Mouse (Mus musculus) myocyte (in vitro differentiated cells): Measurements from ENCODE around the gene Slc35b2. TPM values are rescaled to one million over a fixed set of nuclear protein-coding genes. Genes with fewer than 3 reads are reported as not detected.
A peak's percentile ranks its signal among the peaks of the same experiment; 100 is the strongest.

ENCODE experiments used
- H3K27me3 ChIP-seq: one replicate; pipeline ENCODE4 v1.6.1; 2011; ENCODE audit not compliant: control insufficient read depth, insufficient read depth, insufficient read length
- H3K36me3 ChIP-seq: one replicate; pipeline ENCODE4 v1.6.1; 2011; ENCODE audit not compliant: control insufficient read depth, insufficient read depth
- H3K4me2 ChIP-seq: one replicate; pipeline ENCODE4 v1.6.1; 2011; ENCODE audit warnings: low read depth, control low read depth
- H3K4me3 ChIP-seq: one replicate; pipeline ENCODE4 v1.5.1; 2011; ENCODE audit warnings: mild to moderate bottlenecking, control low read depth, moderate library complexity
- H3K79me2 ChIP-seq: one replicate; pipeline ENCODE4 v1.6.1; 2011; ENCODE audit not compliant: control insufficient read depth, insufficient read depth
- H3ac ChIP-seq: one replicate; pipeline ENCODE4 v1.6.1; 2011; ENCODE audit not compliant: control insufficient read depth, insufficient read length
- CEBPB ChIP-seq: IDR thresholded peaks from 2 replicates; pipeline ENCODE4 v1.6.1; 2011; ENCODE audit warnings: mild to moderate bottlenecking, moderate library complexity; ENCODE audit not compliant: poor library complexity, insufficient read depth, severe bottlenecking
- E2F4 ChIP-seq: IDR thresholded peaks from one replicate; pipeline ENCODE4 v1.6.1; 2011; ENCODE audit warnings: mild to moderate bottlenecking, control low read depth, moderate library complexity; ENCODE audit not compliant: insufficient read depth
- MAX ChIP-seq: IDR thresholded peaks from one replicate; pipeline ENCODE4 v1.6.1; 2011; ENCODE audit warnings: low read depth, mild to moderate bottlenecking, control low read depth
- MYOD1 ChIP-seq, 3 experiments: IDR thresholded peaks; one replicate each; pipeline ENCODE4 v1.6.1; 2011; ENCODE audit warnings: control low read depth in 2 of 3, low read depth in 2 of 3, mild to moderate bottlenecking in 2 of 3, moderate library complexity in 1 of 3; ENCODE audit not compliant: insufficient read length in 2 of 3, control insufficient read depth in 1 of 3
- MYOG ChIP-seq, 3 experiments: IDR thresholded peaks; one replicate each; pipeline ENCODE4 v1.6.1; 2011; ENCODE audit warnings: control low read depth in 2 of 3, low read depth in 2 of 3, mild to moderate bottlenecking in 2 of 3; ENCODE audit not compliant: insufficient read length in 2 of 3, control insufficient read depth in 1 of 3, insufficient read depth in 1 of 3
- POLR2A ChIP-seq: IDR thresholded peaks from one replicate; pipeline ENCODE4 v1.6.1; 2011; ENCODE audit warnings: low read depth, mild to moderate bottlenecking, control low read depth, moderate library complexity; ENCODE audit not compliant: insufficient read length
- POLR2AphosphoS2 ChIP-seq: IDR thresholded peaks from one replicate; pipeline ENCODE4 v1.6.1; 2011; ENCODE audit warnings: low read depth, control low read depth; ENCODE audit not compliant: insufficient read length
- REST ChIP-seq: IDR thresholded peaks from one replicate; pipeline ENCODE4 v1.6.1; 2011; ENCODE audit warnings: mild to moderate bottlenecking, control low read depth, moderate library complexity; ENCODE audit not compliant: insufficient read depth, insufficient read length
- SRF ChIP-seq: IDR thresholded peaks from one replicate; pipeline ENCODE4 v1.6.1; 2011; ENCODE audit warnings: low read depth; ENCODE audit not compliant: control insufficient read depth, insufficient read length
- TCF12 ChIP-seq: IDR thresholded peaks from one replicate; pipeline ENCODE4 v1.6.1; 2011; ENCODE audit warnings: mild to moderate bottlenecking, control low read depth; ENCODE audit not compliant: poor library complexity, insufficient read depth, severe bottlenecking
- TCF3 ChIP-seq: IDR thresholded peaks from one replicate; pipeline ENCODE4 v1.6.1; 2011; ENCODE audit warnings: low read depth, control low read depth; ENCODE audit not compliant: insufficient read length
- USF1 ChIP-seq: IDR thresholded peaks from one replicate; pipeline ENCODE4 v1.6.1; 2011; ENCODE audit warnings: low read depth, mild to moderate bottlenecking, control low read depth, moderate library complexity
- polyA plus RNA-seq: library from polyadenylated mRNA; unstranded; fragments of >200 nt; fragmentation: generic; extraction: Trizol; gene quantifications from one replicate; pipeline ENCODE4 v1.2.1, GENCODE M21; 2012; ENCODE audit warnings: missing spikeins

Slc35b2 gene
- polyA plus RNA-seq, 1 experiment: 80.1 TPM

GRCm38 (mm10) chr17:45610144-45610866 is 46.6 kb downstream of the Slc35b2 start:
- TF ChIP-seq REST (no peak), TCF3 (no peak), TCF12 (no peak), POLR2A (peak; percentile 66), POLR2AphosphoS2 (peak; percentile 65)
- H3K4me2 ChIP-seq: peak overlapping the region; percentile 58
- no peaks in the 10 kb centered on the region for H3K79me2 ChIP-seq
- no peak overlapping the region for H3ac ChIP-seq
- no peak overlapping the region for H3K4me3 ChIP-seq
- no peaks in the 10 kb centered on the region for H3K27me3 ChIP-seq
- no peaks in the 10 kb centered on the region for H3K36me3 ChIP-seq

DNA sequence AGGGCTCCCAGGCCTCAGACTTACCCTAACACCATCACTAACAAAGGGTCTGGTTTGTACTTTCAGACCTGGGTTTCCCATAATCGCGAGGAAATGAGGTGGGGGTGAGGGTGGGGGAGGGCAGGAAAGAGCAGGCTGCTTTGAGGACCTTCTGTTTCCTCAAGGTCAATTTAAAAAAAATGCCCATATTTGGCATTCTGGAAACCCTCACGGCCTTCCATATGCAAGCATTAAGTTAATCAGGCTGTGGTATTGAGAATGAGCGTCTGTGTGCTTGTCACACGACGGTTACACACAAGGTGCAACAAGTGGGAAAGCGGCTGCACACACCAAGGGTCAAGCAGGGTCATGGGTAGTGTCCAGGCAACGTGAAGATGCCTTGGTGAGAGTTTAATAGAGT is 48.3 kb downstream of the Slc35b2 start:
- no peaks in the 10 kb centered on the region for H3K27me3 ChIP-seq
- no peak overlapping the region for H3ac ChIP-seq
- no peaks in the 10 kb centered on the region for H3K36me3 ChIP-seq
- no peak overlapping the region for H3K4me2 ChIP-seq
- H3K79me2 ChIP-seq: no peaks in the 10 kb centered on the region
- H3K4me3 ChIP-seq: no peak overlapping the region
- TF ChIP-seq SRF (peak; percentile 51), CEBPB (no peak), MYOD1 (IDR thresholded peaks at IDR 0.05; ENCODE audit: control insufficient read depth in 1 of 3, insufficient read length in 2 of 3, low read depth in 2 of 3) (no peak)

DNA sequence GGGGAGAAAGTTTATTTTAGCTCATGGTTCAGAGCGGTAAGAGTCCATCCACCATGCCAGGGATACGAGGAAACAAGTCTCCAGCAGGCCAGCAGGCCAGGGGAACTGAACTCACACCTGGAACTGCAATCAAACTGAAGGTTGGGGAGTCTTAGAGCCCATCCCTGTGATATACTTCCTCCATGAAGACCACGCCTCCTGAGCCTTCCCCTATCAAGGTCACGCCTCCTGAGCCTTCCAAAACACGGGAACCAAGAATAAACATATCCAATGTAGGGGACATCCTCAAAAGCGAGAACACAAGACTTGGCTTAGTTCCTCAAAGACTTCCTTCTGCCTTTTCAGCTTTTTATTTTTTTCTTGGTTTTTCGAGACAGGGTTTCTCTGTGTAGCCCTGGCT is 49.2 kb downstream of the Slc35b2 start:
- TF ChIP-seq E2F4 (no peak), REST (no peak), TCF3 (no peak), MAX (no peak), USF1 (no peak), POLR2AphosphoS2 (no peak), TCF12 (no peak), CEBPB (no peak), SRF (no peak), MYOG (IDR thresholded peaks at IDR 0.05; ENCODE audit: control insufficient read depth in 1 of 3, insufficient read depth in 1 of 3, insufficient read length in 2 of 3, low read depth in 2 of 3) (no peak), POLR2A (no peak), MYOD1 (IDR thresholded peaks at IDR 0.05; ENCODE audit: control insufficient read depth in 1 of 3, insufficient read length in 2 of 3, low read depth in 2 of 3) (no peak)
- H3K79me2 ChIP-seq: no peaks in the 10 kb centered on the region
- no peaks in the 10 kb centered on the region for H3K27me3 ChIP-seq
- H3K4me3 ChIP-seq: no peak overlapping the region
- H3K4me2 ChIP-seq: no peak overlapping the region
- H3K36me3 ChIP-seq: no peaks in the 10 kb centered on the region
- no peak overlapping the region for H3ac ChIP-seq

DNA sequence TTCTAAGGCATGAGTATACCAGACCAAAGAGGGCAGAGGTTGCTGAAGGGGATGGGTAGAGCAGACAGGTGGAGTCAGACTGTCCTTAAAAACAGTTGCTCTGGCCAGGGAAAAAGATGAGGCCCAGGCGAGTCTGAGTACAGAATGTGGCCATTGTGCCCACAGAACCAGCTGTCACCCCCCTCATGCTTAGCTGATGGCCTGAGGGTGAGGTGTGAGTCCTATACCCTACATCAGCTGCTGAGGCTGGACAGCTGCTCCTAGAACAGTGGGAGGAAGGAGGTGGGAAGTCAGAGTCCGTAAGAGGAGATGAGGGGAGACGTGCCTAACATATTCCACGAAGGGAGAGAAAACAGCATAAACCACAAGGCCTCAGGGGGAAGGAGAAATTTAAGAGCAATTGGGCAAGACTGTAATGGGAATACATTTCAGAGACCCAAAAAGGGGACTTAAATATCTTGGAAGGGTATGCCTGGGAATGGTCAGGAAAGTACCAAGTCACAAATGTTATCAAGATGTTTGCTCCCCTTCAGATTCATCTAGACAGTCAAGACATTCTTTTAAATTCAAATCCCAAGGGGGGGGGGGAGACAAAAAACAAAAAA is 52.5 kb downstream of the Slc35b2 start:
- Histone ChIP-seq H3ac (no peak overlapping the region), H3K36me3 (no peaks in the 10 kb centered on the region), H3K27me3 (no peaks in the 10 kb centered on the region), H3K4me3 (no peak overlapping the region), H3K79me2 (no peaks in the 10 kb centered on the region), H3K4me2 (peak overlapping the region; percentile 72)
- TF ChIP-seq MAX: no peak
- TF ChIP-seq POLR2AphosphoS2: no peak
- peak; percentile 100 for TF ChIP-seq MYOG (IDR thresholded peaks at IDR 0.05; ENCODE audit: control insufficient read depth in 1 of 3, insufficient read depth in 1 of 3, insufficient read length in 2 of 3, low read depth in 2 of 3)
- peak; percentile 32 for TF ChIP-seq POLR2A
- TF ChIP-seq TCF3: peak; percentile 99
- no peak for TF ChIP-seq USF1
- peak; percentile 82; the same call in 1 of the 2 replicates for TF ChIP-seq CEBPB
- peak; percentile 65 for TF ChIP-seq REST
- peak; percentile 93 to 100 (median 100) for TF ChIP-seq MYOD1 (IDR thresholded peaks at IDR 0.05; ENCODE audit: control insufficient read depth in 1 of 3, insufficient read length in 2 of 3, low read depth in 2 of 3)
- TF ChIP-seq SRF: no peak
- no peak for TF ChIP-seq E2F4
- peak; percentile 99 for TF ChIP-seq TCF12

GRCm38 (mm10) chr17:45616679-45617078 is 53.0 kb downstream of the Slc35b2 start:
- no peak overlapping the region for H3K4me3 ChIP-seq

More at GRCm38 (mm10) chr17:45616679-45617078, 53.0 kb downstream of the Slc35b2 start:
- no peaks in the 10 kb centered on the region for H3K36me3 ChIP-seq
- H3ac ChIP-seq: no peak overlapping the region
- no peaks in the 10 kb centered on the region for H3K27me3 ChIP-seq
- peak overlapping the region; percentile 72 for H3K4me2 ChIP-seq
- TF ChIP-seq TCF12 (no peak), CEBPB (peak; percentile 46; the same call in 1 of the 2 replicates)
- H3K79me2 ChIP-seq: no peaks in the 10 kb centered on the region

Other genes with a start within 250 kb of the Slc35b2 start
- gene Cdc5l, start 130.1 kb upstream of the Slc35b2 start, polyA plus RNA-seq: 26.8 TPM
- gene Spats1, start 88.5 kb upstream of the Slc35b2 start, polyA plus RNA-seq: 0.07 TPM
- 15.5 TPM for gene Aars2, start 57.0 kb upstream of the Slc35b2 start, polyA plus RNA-seq
- not detected for gene Tcte1, start 40.4 kb upstream of the Slc35b2 start, polyA plus RNA-seq
- 0.30 TPM for gene Tmem151b, start 14.2 kb upstream of the Slc35b2 start, polyA plus RNA-seq
- 7.3 TPM for gene Nfkbie, start 8.2 kb upstream of the Slc35b2 start, polyA plus RNA-seq
- 1,606 TPM for gene Hsp90ab1, start 9.4 kb downstream of the Slc35b2 start, polyA plus RNA-seq
- 913 TPM for gene Slc29a1, start 35.7 kb downstream of the Slc35b2 start, polyA plus RNA-seq
- gene Mymx, start 38.2 kb downstream of the Slc35b2 start, polyA plus RNA-seq: 576 TPM
- gene Capn11, start 95.5 kb downstream of the Slc35b2 start, polyA plus RNA-seq: 0.38 TPM
- 276 TPM for gene Mrpl14, start 122.4 kb downstream of the Slc35b2 start, polyA plus RNA-seq
- 58.4 TPM for gene Tmem63b, start 123.0 kb downstream of the Slc35b2 start, polyA plus RNA-seq
- 0.17 TPM for gene 1600014C23Rik, start 170.0 kb downstream of the Slc35b2 start, polyA plus RNA-seq